Mouse (Mus musculus) liver, embryonic 14 days (tissue): ENCODE measurements around the gene Nr1d2. TPM values are rescaled to one million over a fixed set of nuclear protein-coding genes. Genes with fewer than 3 reads are reported as not detected.

Source experiments
- polyA plus RNA-seq: library from polyadenylated mRNA; depleted of rRNA; stranded (reverse); fragments of >200 nt; gene quantifications from 2 replicates; pipeline ENCODE4 v1.2.3, GENCODE M21; 2012; rRNA removed

Gene Nr1d2
- polyA plus RNA-seq: 0.90 and 1.1 TPM in 2 replicates

GRCm38 (mm10) chr14:18238750-18239731 is at the start of gene Nr1d2:
Gene Nr1d2, minus strand, starts transcription at chr14:18239127.

GRCm38 (mm10) chr14:18270529-18271441 is 31.9 kb upstream of the Nr1d2 start, which contains the start of the genes Nkiras1 and Rpl15:
Gene Nkiras1, plus strand, starts transcription at chr14:18271136.
Gene Rpl15, minus strand, starts transcription at chr14:18271391.

Other genes with a start within 250 kb of the Nr1d2 start
- 8.3 and 9.4 TPM in 2 replicates for gene Nkiras1, start 32.0 kb upstream of the Nr1d2 start, polyA plus RNA-seq
- gene Rpl15, start 32.3 kb upstream of the Nr1d2 start, polyA plus RNA-seq: 551 and 603 TPM in 2 replicates
- gene Ube2e1, start 92.7 kb upstream of the Nr1d2 start, polyA plus RNA-seq: 21.0 and 24.1 TPM in 2 replicates